Mouse (Mus musculus) E14TG2a.4 (cell line): ENCODE measurements around the gene Fth1.

Experiments used
- H3K27me3 ChIP-seq: 2 replicates; pipeline ENCODE4 v1.6.1; 2014; ENCODE audit warnings: low read length, control low read depth; ENCODE audit not compliant: insufficient read depth
- H3K36me3 ChIP-seq: 2 replicates; pipeline ENCODE4 v1.6.1; 2014; ENCODE audit warnings: low read length, control low read depth; ENCODE audit not compliant: insufficient read depth
- H3K4me1 ChIP-seq: replicated peaks from 2 replicates; pipeline ENCODE4 v1.6.1; 2014; ENCODE audit warnings: low read depth, low read length, control low read depth
- H3K4me3 ChIP-seq: replicated peaks from 2 replicates; pipeline ENCODE4 v1.5.1; 2014; ENCODE audit warnings: mild to moderate bottlenecking, low read length
- H3K9me3 ChIP-seq: 2 replicates; pipeline ENCODE4 v1.6.1; 2014; ENCODE audit warnings: low read length, control low read depth
- CTCF ChIP-seq: conservative IDR thresholded peaks from 2 replicates; pipeline ENCODE4 v1.5.1; 2014; ENCODE audit warnings: low read length
- NANOG ChIP-seq: IDR thresholded peaks from 2 replicates; pipeline ENCODE4 v1.6.1; 2014; ENCODE audit warnings: borderline replicate concordance, low read length, mixed read lengths
- POU5F1 ChIP-seq: IDR thresholded peaks from 2 replicates; pipeline ENCODE4 v1.6.1; 2014; ENCODE audit warnings: low read length, borderline replicate concordance

Gene Fth1

GRCm38 (mm10) chr19:9992011-9992958, 11.9 kb downstream of the Fth1 start:
- no peaks in the 10 kb centered on the region for H3K9me3 ChIP-seq
- TF ChIP-seq NANOG = no peak
- TF ChIP-seq CTCF = no peak
- TF ChIP-seq POU5F1 = no peak
- H3K4me3 ChIP-seq = peak overlapping the region; percentile 78
- peaks cover 26% of the 10 kb centered on the region for H3K4me1 ChIP-seq
- H3K27me3 ChIP-seq = peaks cover 7% of the 10 kb centered on the region; the same call in 1 of the 2 replicates
- H3K36me3 ChIP-seq = no peaks in the 10 kb centered on the region

GRCm38 (mm10) chr19:9993036-9993656, 12.7 kb downstream of the Fth1 start:
- peaks cover 26% of the 10 kb centered on the region for H3K4me1 ChIP-seq
- peaks cover 7% of the 10 kb centered on the region; the same call in 1 of the 2 replicates for H3K27me3 ChIP-seq
- TF ChIP-seq NANOG (no peak), CTCF (peak; percentile 89)
- no peaks in the 10 kb centered on the region for H3K9me3 ChIP-seq
- H3K36me3 ChIP-seq = no peaks in the 10 kb centered on the region
- H3K4me3 ChIP-seq = peak overlapping the region; percentile 78

- peaks cover 2% of the 10 kb centered on the region; the same call in 1 of the 2 replicates for H3K27me3 ChIP-seq
- H3K4me3 ChIP-seq = no peak overlapping the region
- TF ChIP-seq CTCF (no peak), POU5F1 (no peak), NANOG (no peak)
- H3K36me3 ChIP-seq = no peaks in the 10 kb centered on the region
- no peaks in the 10 kb centered on the region for H3K9me3 ChIP-seq
- H3K4me1 ChIP-seq = peaks cover 24% of the 10 kb centered on the region
Observed at GRCm38 (mm10) chr19:9997204-9998062, 17.0 kb downstream of the Fth1 start.

DNA sequence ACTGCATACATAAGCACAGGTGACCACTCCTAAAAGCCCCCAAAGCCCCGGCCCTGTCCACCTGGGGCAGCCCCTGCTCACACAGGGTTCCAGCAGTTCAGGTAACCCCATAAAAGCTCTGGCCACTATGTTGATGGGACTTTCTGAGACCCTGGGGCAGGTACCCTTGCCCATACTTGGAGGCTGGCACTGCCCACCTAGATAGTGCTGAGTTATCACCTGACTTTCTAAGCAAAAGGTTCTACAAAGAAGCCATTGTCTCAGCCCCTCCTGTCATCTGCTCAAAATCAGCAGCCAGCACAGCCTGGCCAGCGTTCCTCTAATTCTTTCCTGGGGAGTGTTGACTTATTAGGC, 17.6 kb downstream of the Fth1 start:
- H3K4me3 ChIP-seq = no peak overlapping the region
- no peaks in the 10 kb centered on the region for H3K27me3 ChIP-seq
- TF ChIP-seq CTCF (no peak), POU5F1 (no peak), NANOG (no peak)
- H3K4me1 ChIP-seq = peaks cover 19% of the 10 kb centered on the region
- no peaks in the 10 kb centered on the region for H3K36me3 ChIP-seq
- no peaks in the 10 kb centered on the region for H3K9me3 ChIP-seq

DNA sequence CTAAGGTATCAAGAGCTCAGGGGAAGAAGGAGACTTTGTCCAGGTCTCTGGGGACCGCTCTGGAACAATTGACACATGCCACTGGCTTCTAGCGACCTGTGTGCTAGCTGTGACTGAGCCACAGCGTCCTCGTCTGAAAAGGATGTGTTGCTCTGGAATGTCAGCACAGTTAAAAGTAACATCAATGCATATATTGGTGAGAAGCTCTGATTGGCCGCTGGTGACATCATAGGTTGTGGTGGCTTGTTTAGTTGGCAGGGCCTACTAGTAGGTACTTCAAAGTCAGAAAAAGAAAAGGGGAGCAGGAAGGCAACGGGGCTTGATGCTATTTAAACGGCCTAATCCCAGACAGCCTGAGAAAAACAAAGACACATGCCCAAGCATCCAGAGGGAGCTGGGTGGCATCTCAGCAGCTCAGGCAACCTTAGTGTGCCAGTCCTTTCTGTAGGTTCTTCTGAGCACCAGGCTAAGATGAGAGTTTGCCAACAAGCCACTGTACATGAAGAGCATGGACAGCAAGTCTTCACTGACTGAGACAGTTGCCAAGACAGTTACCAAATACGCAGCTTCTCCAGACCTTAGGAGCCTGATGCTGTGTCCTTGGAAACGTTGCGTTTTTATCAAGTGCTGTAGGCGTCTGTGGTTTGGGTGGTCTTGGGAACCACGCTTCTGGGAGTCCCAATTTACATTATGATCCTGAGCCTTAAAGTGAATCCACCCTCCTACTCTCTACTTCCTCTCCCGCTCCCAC, 18.5 kb downstream of the Fth1 start:
- no peaks in the 10 kb centered on the region for H3K36me3 ChIP-seq
- TF ChIP-seq NANOG (no peak), CTCF (no peak), POU5F1 (no peak)
- no peaks in the 10 kb centered on the region for H3K9me3 ChIP-seq

DNA sequence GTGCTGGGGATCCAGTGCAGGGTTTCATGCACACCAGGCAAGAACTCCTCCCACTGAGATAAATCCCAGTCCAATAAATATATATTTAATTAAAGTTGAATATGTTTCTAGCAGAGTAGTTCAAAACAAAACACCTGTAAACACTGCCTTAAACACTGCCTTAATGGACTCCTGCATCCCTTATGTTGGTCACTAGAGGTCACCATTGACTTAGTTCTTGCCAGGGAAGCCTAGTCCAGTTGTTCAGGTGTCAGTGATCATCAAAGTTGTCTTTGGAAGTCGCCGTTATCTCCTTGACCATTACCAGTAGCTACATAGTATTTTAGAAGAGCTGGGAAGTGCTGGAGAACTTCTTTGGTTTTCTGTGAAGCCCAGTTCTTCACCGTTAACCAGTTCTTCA, 19.9 kb downstream of the Fth1 start:
- H3K4me3 ChIP-seq = no peak overlapping the region
- no peaks in the 10 kb centered on the region for H3K27me3 ChIP-seq
- peaks cover 15% of the 10 kb centered on the region for H3K4me1 ChIP-seq
- H3K9me3 ChIP-seq = no peaks in the 10 kb centered on the region
- H3K36me3 ChIP-seq = no peaks in the 10 kb centered on the region
- TF ChIP-seq CTCF (peak; percentile 57), POU5F1 (no peak)

More for the DNA sequence above, 18.5 kb downstream of the Fth1 start:
- Histone ChIP-seq H3K4me1 (peaks cover 15% of the 10 kb centered on the region), H3K4me3 (no peak overlapping the region), H3K27me3 (no peaks in the 10 kb centered on the region)

GRCm38 (mm10) chr19:10001206-10001969, 21.0 kb downstream of the Fth1 start, which contains the start of the genes Best1 and Rab3il1:
Gene Best1, minus strand, starts transcription at chr19:10001633.
Gene Rab3il1, plus strand, starts transcription at chr19:10001669.
- H3K4me1 ChIP-seq = peaks cover 15% of the 10 kb centered on the region
- no peaks in the 10 kb centered on the region for H3K9me3 ChIP-seq
- no peak for TF ChIP-seq NANOG
- no peak for TF ChIP-seq CTCF
- no peak for TF ChIP-seq POU5F1
- no peak within 1 kb of the TSS for H3K4me3 ChIP-seq
- 0 out of 2 replicates have a peak, but pooled peaks cover 3% of the 10 kb centered on the region for H3K27me3 ChIP-seq
- no peaks in the 10 kb centered on the region for H3K36me3 ChIP-seq
